In genomic region chr13:55446483-55447105, GRCm38 (mm10) we compare ENCODE assay signal across 7 mouse cellular contexts. TPM values are rescaled to one million over a fixed set of nuclear protein-coding genes. Genes with fewer than 3 reads are reported as not detected.
DNase-seq lines count a peak whose midpoint lies in the region; ATAC-seq lines count a peak whose summit lies in the region.

No protein-coding gene starts in this region.

- peak overlapping the region; percentile 90 for H3K4me3 ChIP-seq in forebrain, embryonic 11.5 days (ENCODE audit: low read depth, low read length)
- H3K4me3 ChIP-seq in liver, embryonic 12.5 days, result peak overlapping the region; percentile 97

- no peak for ATAC-seq in forebrain, embryonic 11.5 days (replicated peaks; ENCODE audit: low FRiP score)
- peak; percentile 69 for ATAC-seq in liver, embryonic 12.5 days

- H3K36me3 ChIP-seq in forebrain, embryonic 11.5 days (ENCODE audit: control insufficient read depth, insufficient read depth, low read length), result peaks cover 9% of the 10 kb centered on the region; the same call in 1 of the 2 replicates
- peaks cover 41% of the 10 kb centered on the region for H3K36me3 ChIP-seq in liver, embryonic 12.5 days

- no peaks in the 10 kb centered on the region for H3K27me3 ChIP-seq in forebrain, embryonic 11.5 days (ENCODE audit: control insufficient read depth, insufficient read depth, low read length)
- H3K27me3 ChIP-seq in liver, embryonic 12.5 days (replicated peaks), result no peaks in the 10 kb centered on the region

- no peaks in the 10 kb centered on the region for H3K9me3 ChIP-seq in forebrain, embryonic 11.5 days (ENCODE audit: control insufficient read depth, low read length)
- H3K9me3 ChIP-seq in liver, embryonic 12.5 days (replicated peaks), result no peaks in the 10 kb centered on the region

- DNase-seq in thymus, postnatal 14 days, result peak; percentile 38
- DNase-seq in thymus, postnatal 0 days (ENCODE audit: low spot score), result no peak
- no peak for DNase-seq in forebrain, embryonic 11.5 days (ENCODE audit: low spot score)
- no peak for DNase-seq in left cerebral cortex, adult 11 months (ENCODE audit: low spot score)
- DNase-seq in B cell, adult 2 months, result no peak
- DNase-seq in T-cell, adult 2 months (ENCODE audit: low spot score), result no peak

- no peak overlapping the region for H3K27ac ChIP-seq in forebrain, embryonic 11.5 days (ENCODE audit: low read depth, low read length)
- H3K27ac ChIP-seq in liver, embryonic 12.5 days, result peak overlapping the region; percentile 98

- H3K9ac ChIP-seq in forebrain, embryonic 11.5 days (ENCODE audit: low read length), result peak overlapping the region; percentile 94
- H3K9ac ChIP-seq in liver, embryonic 12.5 days, result peak overlapping the region; percentile 97

- H3K4me1 ChIP-seq in forebrain, embryonic 11.5 days (replicated peaks; ENCODE audit: control insufficient read depth, insufficient read depth, low read length), result peaks cover 8% of the 10 kb centered on the region; the same call in 1 of the 2 replicates
- peaks cover 56% of the 10 kb centered on the region for H3K4me1 ChIP-seq in liver, embryonic 12.5 days

- H3K4me2 ChIP-seq in forebrain, embryonic 11.5 days (ENCODE audit: low read depth, low read length, severe bottlenecking), result peak overlapping the region; percentile 86
- peak overlapping the region; percentile 96 for H3K4me2 ChIP-seq in liver, embryonic 12.5 days

- 77% methylated on average over 6 of the region's 6 CpGs for WGBS in forebrain, embryonic 11.5 days
- 47% methylated on average over 6 of the region's 6 CpGs for WGBS in liver, embryonic 12.5 days (ENCODE audit: insufficient replicate concordance)

RNA-seq across cellular contexts. Expression of gene Grk6, which starts 1.7 kb away (rescaled TPM):
- 76.9 and 87.8 TPM in 2 replicates for polyA plus RNA-seq in thymus, postnatal 0 days (2015; fragmentation: Nextera tagmentation; extraction: Ambion mirVana)
- 69.5 and 79.2 TPM in 2 replicates for polyA plus RNA-seq in forebrain, embryonic 11.5 days (2014; fragmentation: Nextera tagmentation; extraction: Ambion mirVana)
- 44.1 and 44.6 TPM in 2 replicates for polyA plus RNA-seq in liver, embryonic 12.5 days (2016; fragmentation: Nextera tagmentation; extraction: Ambion mirVana)

RNA-seq across cellular contexts. Expression of gene Prr7, which starts 17.5 kb away (rescaled TPM):
- 0.27 and 0.46 TPM in 2 replicates for polyA plus RNA-seq in thymus, postnatal 0 days (2015; fragmentation: Nextera tagmentation; extraction: Ambion mirVana)
- 2.3 and 3.9 TPM in 2 replicates for polyA plus RNA-seq in forebrain, embryonic 11.5 days (2014; fragmentation: Nextera tagmentation; extraction: Ambion mirVana)
- polyA plus RNA-seq in liver, embryonic 12.5 days (2016; fragmentation: Nextera tagmentation; extraction: Ambion mirVana), result not detected in 2 replicates

RNA-seq across cellular contexts. Expression of gene F12, which starts 20.0 kb away (rescaled TPM):
- polyA plus RNA-seq in thymus, postnatal 0 days (2015; fragmentation: Nextera tagmentation; extraction: Ambion mirVana), result 0.12 TPM in 1 of 2 replicates, not detected in the other
- not detected in 2 replicates for polyA plus RNA-seq in forebrain, embryonic 11.5 days (2014; fragmentation: Nextera tagmentation; extraction: Ambion mirVana)
- 55.9 and 57.0 TPM in 2 replicates for polyA plus RNA-seq in liver, embryonic 12.5 days (2016; fragmentation: Nextera tagmentation; extraction: Ambion mirVana)

RNA-seq across cellular contexts. Expression of gene Pfn3, which starts 31.6 kb away (rescaled TPM):
- polyA plus RNA-seq in thymus, postnatal 0 days (2015; fragmentation: Nextera tagmentation; extraction: Ambion mirVana), result not detected in 2 replicates
- not detected in 2 replicates for polyA plus RNA-seq in forebrain, embryonic 11.5 days (2014; fragmentation: Nextera tagmentation; extraction: Ambion mirVana)
- polyA plus RNA-seq in liver, embryonic 12.5 days (2016; fragmentation: Nextera tagmentation; extraction: Ambion mirVana), result not detected in 2 replicates

RNA-seq across cellular contexts. Expression of gene Dbn1, which starts 41.3 kb away (rescaled TPM):
- polyA plus RNA-seq in thymus, postnatal 0 days (2015; fragmentation: Nextera tagmentation; extraction: Ambion mirVana), result 8.4 and 9.3 TPM in 2 replicates
- 411 and 418 TPM in 2 replicates for polyA plus RNA-seq in forebrain, embryonic 11.5 days (2014; fragmentation: Nextera tagmentation; extraction: Ambion mirVana)
- 24.2 and 27.0 TPM in 2 replicates for polyA plus RNA-seq in liver, embryonic 12.5 days (2016; fragmentation: Nextera tagmentation; extraction: Ambion mirVana)

Comparison
In these comparisons a context has a peak if more than half of its experiments do, and no peak if none do; other contexts are left out.
1. RNA of gene F12, which starts 20.0 kb away (polyA plus RNA-seq): 55.9 to 57.0 TPM in liver, embryonic 12.5 days; 0.12 TPM in thymus, postnatal 0 days and not detected in forebrain, embryonic 11.5 days; every median in the first group is over 10 times any median in the second.